Mouse (Mus musculus) gastrocnemius, postnatal 36 days (tissue): ENCODE data around the gene Prpf40b. TPM values are rescaled to one million over a fixed set of nuclear protein-coding genes. Genes with fewer than 3 reads are reported as not detected.

Experiments used
- DNase-seq, 2 experiments: peaks; one replicate each; pipeline ENCODE4 v3.0.0; 2022
- intact Hi-C: fragments of 180-260 bp; cut with DNase I; formaldehyde crosslinking; loops from one replicate; pipeline ENCODE4 v1.15.1; 2025
- total RNA-seq, 2 experiments: library from RNA; stranded (reverse); gene quantifications; 2 replicates each; pipeline ENCODE4 v1.2.3; 2021

Gene Prpf40b
- total RNA-seq, 2 experiments from 2014 or later, result 21.0 to 23.0 TPM

- DNase-seq, result no peak
- intact Hi-C loops, result no loop called here
These were observed 33.1 kb downstream of the Prpf40b start for GRCm38 (mm10) chr15:99328011-99328410.

- DNase-seq, result no peak
- intact Hi-C loops, result no loop called here
These were observed 35.4 kb downstream of the Prpf40b start for GRCm38 (mm10) chr15:99330324-99330723.

- no peak for DNase-seq
These were observed 36.5 kb downstream of the Prpf40b start for GRCm38 (mm10) chr15:99331341-99331740.

GRCm38 (mm10) chr15:99332111-99332510 lies 37.2 kb downstream of the Prpf40b start:
- intact Hi-C loops, result no loop called here
- DNase-seq, result no peak

More at GRCm38 (mm10) chr15:99331341-99331740, 36.5 kb downstream of the Prpf40b start:
- intact Hi-C loops, result no loop called here

- intact Hi-C loops, result no loop called here
- DNase-seq, result peak; percentile 65 to 77
These were observed 38.2 kb downstream of the Prpf40b start for GRCm38 (mm10) chr15:99332921-99333675.

GRCm38 (mm10) chr15:99333676-99334065 lies 38.8 kb downstream of the Prpf40b start:
- DNase-seq, result no peak
- intact Hi-C loops, result no loop called here

DNA sequence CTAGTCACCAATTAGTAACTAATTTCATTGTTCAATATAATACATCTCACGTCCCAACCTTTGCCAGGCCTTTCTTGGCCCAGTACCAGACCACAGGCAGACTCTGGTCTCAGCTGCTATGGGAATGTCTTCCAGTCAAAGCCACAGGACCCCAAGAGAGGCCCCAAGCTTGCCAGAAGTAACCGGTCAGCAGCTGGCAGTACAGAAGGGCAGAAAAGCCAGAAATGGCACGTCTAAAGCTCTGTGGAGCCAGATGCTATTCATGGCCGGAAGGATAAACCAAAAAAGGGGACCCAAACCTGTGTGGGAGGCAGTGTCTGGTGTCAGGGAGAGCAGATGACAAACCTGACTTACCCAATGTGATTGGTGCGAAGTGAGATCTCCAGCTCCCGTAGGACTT lies 39.6 kb downstream of the Prpf40b start:
- DNase-seq, result no peak
- intact Hi-C loops, result no loop called here

GRCm38 (mm10) chr15:99335801-99336320 lies 41.0 kb downstream of the Prpf40b start:
- no peak for DNase-seq

DNA sequence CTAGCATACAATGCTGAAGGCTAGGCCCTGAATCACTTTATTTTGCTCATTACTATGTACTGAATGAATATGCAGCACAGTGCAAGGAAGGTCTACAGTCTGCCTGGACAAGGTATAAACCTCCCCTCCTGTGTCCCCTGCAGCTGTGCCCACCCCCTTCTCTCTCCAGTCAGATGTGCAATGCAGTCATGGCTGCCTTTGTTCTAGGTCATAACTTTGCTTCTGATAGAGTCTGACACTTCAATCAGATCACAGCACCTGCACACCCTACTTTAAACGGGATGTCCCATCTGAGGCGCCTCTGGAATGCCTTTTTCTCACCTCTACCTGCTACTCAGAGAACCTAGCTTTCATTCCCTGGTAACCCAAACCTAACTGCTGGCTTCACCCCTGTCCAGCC lies 44.0 kb downstream of the Prpf40b start:
- DNase-seq, result no peak
- intact Hi-C loops, result no loop called here

More at GRCm38 (mm10) chr15:99335801-99336320, 41.0 kb downstream of the Prpf40b start:
- intact Hi-C loops, result no loop called here

GRCm38 (mm10) chr15:99339669-99340068 lies 44.8 kb downstream of the Prpf40b start:
- DNase-seq, result no peak
- intact Hi-C loops, result no loop called here

DNA sequence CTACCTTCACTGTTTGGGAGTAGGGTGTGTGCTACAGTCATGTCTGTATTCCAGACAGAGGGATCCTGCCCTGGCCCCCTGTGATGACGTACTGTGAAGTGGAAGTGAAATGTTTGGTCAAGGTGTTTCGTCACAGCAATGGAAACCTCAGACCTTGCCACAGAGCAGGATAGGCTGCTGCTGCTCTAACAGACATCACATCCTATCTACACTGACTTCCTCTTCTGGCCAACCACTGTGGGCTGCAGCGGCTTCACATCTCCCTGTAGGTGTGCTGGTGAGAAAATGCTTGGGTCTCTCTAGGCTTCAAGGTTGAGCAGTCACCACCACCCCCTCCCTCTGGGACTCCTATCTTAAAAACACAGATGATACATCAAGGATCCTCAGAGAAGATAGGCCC lies 46.2 kb downstream of the Prpf40b start:
- DNase-seq, result no peak
- intact Hi-C loops, result no loop called here

- intact Hi-C loops, result no loop called here
- DNase-seq, result no peak
These were observed 47.5 kb downstream of the Prpf40b start for GRCm38 (mm10) chr15:99342194-99342981.

GRCm38 (mm10) chr15:99343414-99344147 lies 48.7 kb downstream of the Prpf40b start:
- peak; percentile 50 to 62 for DNase-seq
- intact Hi-C loops, result no loop called here

- intact Hi-C loops, result no loop called here
- DNase-seq, result no peak
These were observed 49.4 kb downstream of the Prpf40b start for GRCm38 (mm10) chr15:99344148-99344870.

GRCm38 (mm10) chr15:99344961-99345360 lies 50.1 kb downstream of the Prpf40b start:
- intact Hi-C loops, result no loop called here
- DNase-seq, result no peak

DNA sequence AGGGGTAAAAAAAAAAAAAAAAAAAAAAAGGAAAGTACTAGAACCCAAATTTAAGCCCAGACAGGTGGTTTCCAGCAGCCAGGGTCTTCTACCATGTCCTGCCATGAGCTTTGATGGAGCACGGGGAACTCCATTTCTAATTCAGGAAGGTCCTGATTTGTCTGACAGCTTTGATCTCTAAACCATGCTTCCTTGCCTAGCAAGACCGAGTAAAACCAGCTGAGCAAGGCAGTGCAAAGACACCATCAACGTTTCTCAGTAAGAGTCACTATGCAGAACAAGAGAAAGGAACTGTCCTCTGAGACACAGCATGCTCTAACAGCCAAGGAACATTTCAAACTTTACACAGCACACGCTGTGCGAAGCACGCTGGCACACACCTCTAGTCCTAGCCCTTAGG lies 56.7 kb downstream of the Prpf40b start:
- intact Hi-C loops, result no loop called here
- DNase-seq, result no peak

DNA sequence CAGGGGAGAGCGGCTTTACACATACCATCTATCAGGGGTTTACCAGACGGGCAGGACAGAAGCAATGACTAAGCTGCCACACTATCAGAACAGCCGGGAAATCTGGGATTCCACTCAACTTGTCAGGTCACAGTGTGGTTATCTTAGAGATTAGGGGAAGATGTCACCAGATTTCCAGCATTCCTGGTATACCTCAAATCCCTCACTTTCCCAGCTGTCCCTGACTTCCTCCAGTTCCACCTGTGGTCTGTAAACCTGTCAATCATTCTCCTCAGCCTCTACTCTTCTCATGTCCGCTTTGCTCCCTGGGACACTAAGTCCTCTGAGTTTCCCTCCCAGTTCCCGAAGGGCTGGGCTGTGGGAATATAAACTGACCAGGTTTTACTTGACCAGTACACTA lies 57.4 kb downstream of the Prpf40b start:
- intact Hi-C loops, result no loop called here
- DNase-seq, result no peak

DNA sequence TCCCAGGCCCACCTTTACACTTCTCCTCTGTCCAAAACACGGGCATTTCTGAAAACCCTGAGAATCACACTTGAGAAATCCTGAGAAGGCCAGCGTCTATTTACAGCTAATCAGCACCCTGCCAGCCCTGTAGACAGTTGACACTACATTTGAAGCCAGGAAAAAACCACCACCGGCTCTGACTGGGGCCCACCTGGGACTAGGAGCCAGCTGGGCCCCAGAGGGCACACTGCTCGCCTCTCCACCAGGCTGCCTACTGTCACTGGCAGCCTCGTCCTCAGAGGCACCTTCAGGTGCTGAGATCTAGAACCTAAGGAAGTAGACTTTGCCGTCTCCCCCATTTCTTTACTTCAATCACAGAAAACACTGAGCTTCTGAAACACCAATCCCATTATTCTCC lies 60.8 kb downstream of the Prpf40b start:
- no peak for DNase-seq
- intact Hi-C loops, result no loop called here

DNA sequence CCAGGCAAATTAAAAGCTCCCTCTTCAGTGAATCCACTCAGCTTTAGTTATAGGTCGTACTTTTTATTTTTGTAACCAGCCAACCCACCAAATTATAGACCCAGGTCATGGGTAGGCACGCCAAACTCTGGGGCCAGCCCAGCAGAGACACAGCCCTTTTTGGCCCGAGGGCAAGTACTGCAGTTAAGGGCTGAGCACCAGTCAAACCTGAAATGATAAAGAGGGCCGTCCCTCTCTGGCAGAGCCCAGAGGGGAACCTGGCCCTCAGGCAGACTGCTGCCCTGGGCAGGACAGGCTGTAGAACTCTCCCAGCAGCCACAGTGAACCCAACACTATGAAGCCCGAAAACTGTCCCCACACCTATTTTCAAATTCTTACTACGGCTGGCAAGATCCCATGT lies 61.6 kb downstream of the Prpf40b start:
- DNase-seq, result no peak
- intact Hi-C loops, result no loop called here

- intact Hi-C loops, result no loop called here
- DNase-seq, result no peak
These were observed 64.1 kb downstream of the Prpf40b start for GRCm38 (mm10) chr15:99358952-99359351.
